Mouse (Mus musculus) erythroblast, embryonic 14.5 days (primary cell): ENCODE measurements around the gene Krtap31-2. TPM values are rescaled to one million over a fixed set of nuclear protein-coding genes. Genes with fewer than 3 reads are reported as not detected.

ENCODE experiments used
- H3K27me3 ChIP-seq: 2 replicates; pipeline ENCODE4 v1.6.1; 2012; ENCODE audit warnings: inconsistent platforms; ENCODE audit not compliant: control insufficient read depth
- H3K36me3 ChIP-seq: 2 replicates; pipeline ENCODE4 v1.6.1; 2012; ENCODE audit warnings: mild to moderate bottlenecking, inconsistent platforms; ENCODE audit not compliant: control insufficient read depth
- H3K4me1 ChIP-seq: 2 replicates; pipeline ENCODE4 v1.6.1; 2012; ENCODE audit warnings: inconsistent platforms; ENCODE audit not compliant: control insufficient read depth
- H3K4me3 ChIP-seq: replicated peaks from 2 replicates; pipeline ENCODE3; 2012; ENCODE audit warnings: moderate library complexity, mild to moderate bottlenecking, inconsistent platforms
- H3K9me3 ChIP-seq: 2 replicates; pipeline ENCODE4 v1.6.1; 2012; ENCODE audit warnings: low read length, inconsistent platforms, mixed read lengths; ENCODE audit not compliant: control insufficient read depth
- GATA1 ChIP-seq: IDR thresholded peaks from 2 replicates; pipeline ENCODE4 v1.6.1; 2012; ENCODE audit warnings: low read length, inconsistent platforms, mixed read lengths
- TAL1 ChIP-seq: IDR thresholded peaks from 3 replicates; pipeline ENCODE4 v1.6.1; 2012; ENCODE audit warnings: low read length, inconsistent platforms, mixed read lengths
- polyA plus RNA-seq: library from polyadenylated mRNA; stranded (reverse); fragments of >175 nt; gene quantifications from 2 replicates; pipeline ENCODE4 v1.2.3, GENCODE M21; 2012

The Krtap31-2 gene
- not detected in 2 replicates for polyA plus RNA-seq

DNA sequence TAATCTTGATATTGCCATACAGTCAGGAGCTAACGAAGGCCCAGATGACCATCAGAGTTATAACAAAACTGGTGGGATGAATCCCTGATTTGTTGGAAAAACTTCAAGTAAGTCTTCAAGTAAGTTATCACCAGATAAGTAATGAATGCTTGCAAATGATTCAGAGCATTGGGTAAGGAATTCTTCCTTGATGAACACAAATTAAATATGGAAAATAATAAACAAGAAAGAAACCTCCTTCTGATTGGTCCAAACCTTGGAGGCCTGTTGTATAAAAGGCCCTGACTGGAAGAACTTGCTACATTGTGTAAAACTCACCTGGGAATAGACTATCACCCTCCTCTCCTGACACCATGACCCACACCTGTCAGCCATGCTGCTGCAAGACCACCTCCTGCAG lies at the start of gene Krtap31-2:
TSS of gene Krtap31-2 (plus strand) at position 301 of the 400 bp plus-strand sequence.
- H3K27me3 ChIP-seq: no peaks in the 10 kb centered on the region; the same call in 1 of the 2 replicates
- no peaks in the 10 kb centered on the region for H3K4me1 ChIP-seq
- no peak within 1 kb of the TSS for H3K4me3 ChIP-seq
- TF ChIP-seq GATA1 (no peak), TAL1 (no peak)
- H3K9me3 ChIP-seq: peaks cover 12% of the 10 kb centered on the region
- no peaks in the 10 kb centered on the region for H3K36me3 ChIP-seq

DNA sequence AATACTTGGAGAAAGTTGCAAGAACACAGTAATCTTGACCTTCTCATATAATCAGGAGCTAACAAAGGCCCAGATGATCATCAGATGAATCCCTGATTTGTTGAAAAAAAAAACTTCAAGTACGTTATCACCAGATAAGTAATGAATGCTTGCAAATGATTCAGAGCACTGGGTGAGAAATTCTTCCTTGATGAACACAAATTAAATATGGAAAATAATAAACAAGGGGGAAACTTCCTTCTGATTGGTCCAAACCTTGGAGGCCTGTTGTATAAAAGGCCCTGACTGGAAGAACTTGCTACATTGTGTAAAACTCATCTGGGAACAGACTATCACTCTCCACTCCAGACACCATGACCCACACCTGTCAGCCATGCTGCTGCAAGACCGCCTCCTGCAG lies 28.5 kb upstream of the Krtap31-2 start, which contains the start of gene Krtap31-1:
TSS of gene Krtap31-1 (plus strand) at position 301 of the 400 bp plus-strand sequence.
- Histone ChIP-seq H3K9me3 (peaks cover 6% of the 10 kb centered on the region; the same call in 1 of the 2 replicates), H3K36me3 (no peaks in the 10 kb centered on the region), H3K4me3 (no peak within 1 kb of the TSS), H3K4me1 (no peaks in the 10 kb centered on the region), H3K27me3 (no peaks in the 10 kb centered on the region)
- TF ChIP-seq GATA1 (no peak), TAL1 (no peak)

DNA sequence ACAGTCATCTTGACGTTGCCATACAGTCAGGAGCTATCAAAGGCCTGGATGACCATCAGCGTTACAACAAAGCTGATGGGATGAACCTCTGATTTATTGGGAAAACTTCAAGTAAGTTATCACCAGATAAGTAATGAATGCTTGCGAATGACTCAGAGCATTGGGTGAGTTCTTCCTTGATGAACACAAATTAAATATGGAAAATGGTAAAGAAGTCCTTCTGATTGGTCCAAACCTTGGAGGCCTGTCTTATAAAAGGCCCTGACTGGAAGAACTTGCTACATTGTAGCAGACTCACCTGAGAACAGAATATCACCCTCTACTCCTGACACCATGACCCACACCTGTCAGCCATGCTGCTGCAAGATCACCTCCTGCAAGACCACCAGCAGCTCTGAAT lies 21.6 kb upstream of the Krtap31-2 start, which contains the start of gene Gm11565:
TSS of gene Gm11565 (plus strand) at position 301 of the 400 bp plus-strand sequence.
- peaks cover 9% of the 10 kb centered on the region for H3K9me3 ChIP-seq
- no peak within 1 kb of the TSS for H3K4me3 ChIP-seq
- no peaks in the 10 kb centered on the region for H3K27me3 ChIP-seq
- no peaks in the 10 kb centered on the region for H3K36me3 ChIP-seq
- no peaks in the 10 kb centered on the region for H3K4me1 ChIP-seq
- TF ChIP-seq GATA1 (no peak), TAL1 (no peak)

DNA sequence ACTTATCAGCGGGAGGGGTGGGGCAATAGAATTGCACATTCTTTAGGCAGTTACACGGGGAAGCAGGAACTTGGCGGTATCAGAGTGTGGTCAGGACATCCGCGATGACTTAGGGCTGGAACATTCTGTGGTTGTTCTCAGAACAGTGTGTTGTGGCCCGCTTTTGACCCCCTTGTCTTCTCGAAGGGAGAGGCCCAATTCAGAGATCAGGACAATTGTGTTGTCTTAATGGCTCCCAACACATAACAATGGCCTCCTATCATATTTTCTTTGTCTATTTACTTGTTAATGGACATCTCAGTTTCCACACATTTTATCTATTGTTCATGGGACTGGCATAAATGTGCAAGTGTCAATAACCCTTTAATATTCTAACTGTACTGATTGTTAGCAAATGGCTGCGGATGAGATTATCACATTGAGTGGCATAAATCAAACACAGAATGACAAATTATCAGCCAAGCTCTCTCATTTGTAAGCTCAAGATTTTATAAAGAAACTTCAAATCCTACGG lies 1.7 kb downstream of the Krtap31-2 start:
- Histone ChIP-seq H3K4me3 (no peak overlapping the region), H3K4me1 (no peaks in the 10 kb centered on the region), H3K27me3 (no peaks in the 10 kb centered on the region), H3K9me3 (peaks cover 3% of the 10 kb centered on the region), H3K36me3 (no peaks in the 10 kb centered on the region)
- no peak for TF ChIP-seq GATA1
- TF ChIP-seq TAL1: no peak

DNA sequence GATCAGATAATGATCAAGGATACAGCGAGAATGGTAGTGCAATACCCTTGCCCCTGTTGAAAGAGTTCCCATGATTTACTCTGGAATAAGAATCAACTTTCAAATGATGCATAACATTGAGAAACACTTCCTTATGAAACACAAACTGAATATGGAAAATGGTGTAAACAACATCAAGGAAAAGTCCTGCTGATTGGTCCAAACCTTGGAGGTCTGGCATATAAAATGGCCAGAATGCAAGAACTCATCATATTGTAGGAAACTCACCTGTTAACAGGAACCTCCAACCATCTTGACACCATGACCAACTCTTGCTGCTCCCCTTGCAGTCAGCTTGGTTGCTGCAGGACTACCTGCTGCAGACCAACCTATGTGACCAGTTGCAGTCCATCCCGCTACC lies 12.1 kb downstream of the Krtap31-2 start, which contains the start of gene Krtap9-5:
TSS of gene Krtap9-5 (plus strand) at position 301 of the 400 bp plus-strand sequence.
- Histone ChIP-seq H3K36me3 (no peaks in the 10 kb centered on the region), H3K4me3 (no peak within 1 kb of the TSS), H3K27me3 (no peaks in the 10 kb centered on the region), H3K4me1 (no peaks in the 10 kb centered on the region), H3K9me3 (no peaks in the 10 kb centered on the region; the same call in 1 of the 2 replicates)
- TF ChIP-seq TAL1: no peak
- no peak for TF ChIP-seq GATA1

DNA sequence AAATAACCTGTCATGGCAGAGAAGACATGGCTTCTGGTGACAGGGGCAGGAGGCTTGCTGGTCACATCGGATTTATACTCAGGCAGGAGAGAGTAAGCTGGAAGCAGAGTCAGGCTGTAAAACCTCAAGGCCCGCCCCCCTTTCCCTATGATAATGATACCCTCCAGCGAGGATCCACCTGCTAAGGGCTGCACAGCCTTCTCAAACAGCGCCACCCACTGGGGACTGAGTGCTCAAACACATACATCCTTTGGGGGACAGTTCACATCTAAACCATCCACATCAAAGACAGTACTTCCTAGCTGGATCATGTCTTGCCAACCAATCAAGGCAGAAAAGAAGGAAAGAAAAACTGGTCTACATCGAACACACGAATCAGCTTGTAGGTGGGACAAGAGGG lies 28.1 kb downstream of the Krtap31-2 start:
- H3K4me3 ChIP-seq: no peak overlapping the region
- peaks cover 6% of the 10 kb centered on the region for H3K9me3 ChIP-seq
- H3K4me1 ChIP-seq: no peaks in the 10 kb centered on the region
- H3K27me3 ChIP-seq: no peaks in the 10 kb centered on the region
- TF ChIP-seq GATA1: no peak
- TF ChIP-seq TAL1: no peak
- no peaks in the 10 kb centered on the region for H3K36me3 ChIP-seq

DNA sequence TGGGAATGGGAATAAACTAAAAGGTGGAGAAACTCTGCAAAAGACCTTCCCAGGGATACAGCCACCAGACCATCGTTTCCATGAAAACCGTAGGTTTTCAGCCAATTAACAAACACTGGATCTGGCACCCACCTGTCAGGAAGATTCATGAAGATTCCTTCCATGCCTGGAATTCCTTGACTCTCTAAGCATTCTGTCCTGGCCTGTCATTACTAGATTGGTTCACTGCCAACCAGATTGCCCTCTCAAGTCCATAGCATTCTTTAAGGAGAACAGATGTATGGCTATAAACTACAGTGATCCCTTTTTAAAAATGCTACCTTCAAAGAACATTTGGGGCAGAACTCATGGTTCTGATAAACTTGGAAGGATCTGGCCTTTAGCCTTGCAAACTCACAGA lies 29.9 kb downstream of the Krtap31-2 start:
- peaks cover 5% of the 10 kb centered on the region for H3K9me3 ChIP-seq
- no peaks in the 10 kb centered on the region for H3K27me3 ChIP-seq
- H3K4me1 ChIP-seq: no peaks in the 10 kb centered on the region
- no peak for TF ChIP-seq TAL1
- no peak for TF ChIP-seq GATA1
- no peaks in the 10 kb centered on the region for H3K36me3 ChIP-seq
- H3K4me3 ChIP-seq: no peak overlapping the region

DNA sequence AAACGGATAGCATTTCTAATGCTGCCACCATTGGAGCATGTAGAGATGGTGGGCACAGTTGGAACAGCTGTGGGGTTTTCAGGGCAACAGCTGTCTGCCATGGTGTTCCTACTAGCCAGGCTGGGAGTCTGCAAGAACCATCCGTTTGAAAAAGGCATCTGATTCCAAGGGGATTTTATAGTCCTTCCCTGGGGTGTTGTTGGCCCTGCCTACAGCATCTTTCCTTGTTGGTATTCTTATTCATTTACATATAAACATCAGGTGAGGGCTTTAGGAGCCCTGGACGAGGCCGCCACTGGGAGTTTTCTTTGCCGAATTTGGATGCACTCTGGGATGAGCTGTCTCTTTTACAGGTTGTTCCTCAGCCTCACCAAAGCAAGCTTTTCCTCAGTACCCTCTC lies 42.9 kb downstream of the Krtap31-2 start, which contains the start of gene Krtap29-1:
TSS of gene Krtap29-1 (minus strand) at position 101 of the 400 bp plus-strand sequence.
- TF ChIP-seq TAL1 (no peak), GATA1 (no peak)
- Histone ChIP-seq H3K9me3 (peaks cover 28% of the 10 kb centered on the region), H3K4me1 (no peaks in the 10 kb centered on the region), H3K4me3 (no peak within 1 kb of the TSS), H3K27me3 (no peaks in the 10 kb centered on the region; the same call in 1 of the 2 replicates), H3K36me3 (no peaks in the 10 kb centered on the region)

DNA sequence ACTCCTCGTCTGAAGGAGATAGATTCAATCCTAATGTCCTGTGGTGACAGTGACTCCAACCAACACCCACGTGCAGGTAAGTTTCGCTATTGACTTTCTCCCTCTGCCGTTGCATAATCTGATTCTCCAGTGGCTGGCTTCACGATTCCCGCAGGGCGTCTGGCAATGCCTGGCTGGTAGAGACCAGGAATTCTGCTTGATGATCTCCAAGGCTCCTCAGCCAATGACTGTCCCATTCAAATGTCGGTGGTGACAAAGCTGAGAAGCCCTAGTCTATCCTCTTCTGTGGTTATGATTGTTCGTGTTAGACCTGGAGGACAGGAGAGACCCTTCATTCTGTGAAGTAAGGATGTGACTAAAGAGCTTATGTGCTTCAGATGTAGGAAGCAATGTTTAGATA lies 46.6 kb downstream of the Krtap31-2 start:
- no peak for TF ChIP-seq GATA1
- TF ChIP-seq TAL1: no peak
- no peaks in the 10 kb centered on the region for H3K4me1 ChIP-seq
- H3K27me3 ChIP-seq: no peaks in the 10 kb centered on the region; the same call in 1 of the 2 replicates
- H3K4me3 ChIP-seq: no peak overlapping the region
- H3K9me3 ChIP-seq: peaks cover 40% of the 10 kb centered on the region
- no peaks in the 10 kb centered on the region for H3K36me3 ChIP-seq
